ENCODE assay signal across 13 mouse cellular contexts in the genomic region with DNA sequence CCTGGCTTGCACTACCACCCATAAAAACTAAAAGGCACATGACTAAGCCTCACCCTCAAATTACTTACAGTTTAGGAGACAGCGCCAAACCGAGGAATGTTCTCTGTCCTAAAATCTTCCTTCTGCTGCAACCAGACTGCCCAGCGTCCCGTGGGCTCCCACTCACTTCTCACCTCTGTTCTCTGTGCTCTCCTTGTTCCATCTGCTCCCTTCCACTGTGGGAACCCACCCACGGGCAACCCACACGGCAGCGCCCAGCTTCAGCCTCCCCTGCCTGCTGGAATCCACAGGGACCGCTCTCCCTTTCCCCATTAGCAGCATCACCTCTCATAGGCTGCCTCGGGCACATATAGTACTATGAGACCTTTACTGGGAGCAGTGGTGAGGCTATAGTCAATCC. TPM values are rescaled to one million over a fixed set of nuclear protein-coding genes. Genes with fewer than 3 reads are reported as not detected.
A peak's percentile ranks its signal among the peaks of the same experiment; 100 is the strongest.
DNase-seq lines count a peak whose midpoint lies in the region.
"Had no signal": no experiment of that assay in that cellular context is flagged by ENCODE, and none has a peak within 500 bp of the region (broad histone marks: within the 10 kb centered on the region; RNA-seq: fewer than 3 reads in every experiment).

No protein-coding gene starts in this region.

- intact Hi-C loops in left cerebral cortex, postnatal 36 days (cut with DNase I) = no loop called here

- DNase-seq in heart, adult 11 months = peak; percentile 80
- DNase-seq in heart, adult 8-10 months (ENCODE audit: low spot score) = no peak
- peak; percentile 92 for DNase-seq in right cerebral cortex, adult 18-20 months
- DNase-seq in right cerebral cortex, postnatal 4 days = no peak
- peak; percentile 83 to 89 for DNase-seq in left cerebral cortex, postnatal 36 days (ENCODE audit: low spot score in 2 of 2)
- DNase-seq in urinary bladder, adult 18-20 months (ENCODE audit: low spot score in 2 of 2) = no peak
- DNase-seq in adrenal gland, postnatal 10 days = no peak
- no peak for DNase-seq in adrenal gland, postnatal 36 days
- DNase-seq: cerebellum, postnatal 14 days; lung, postnatal 36 days; spleen, adult 18-20 months; thymus, postnatal 14 days had no signal

RNA-seq across cellular contexts. Expression of a gene that starts 3.8 kb away (rescaled TPM):
- under 1 TPM; 0.25 to 0.92 (median 0.32) TPM for total RNA-seq in heart, adult 8-10 months (2022)
- 100 to 1,000 TPM; 258 TPM for total RNA-seq in left cerebral cortex, postnatal 36 days (2021)
- total RNA-seq in adrenal gland, postnatal 10 days (2021) = 1 to 10 TPM; 3.6 to 7.7 TPM
- total RNA-seq in adrenal gland, postnatal 36 days (2021) = 1 to 10 TPM; 1.8 to 4.0 TPM
- total RNA-seq: neutrophil, adult 5-6 weeks had no signal

RNA-seq across cellular contexts. Expression of a gene that starts 23.6 kb away (rescaled TPM):
- not detected for total RNA-seq in heart, adult 8-10 months (2022)
- total RNA-seq in left cerebral cortex, postnatal 36 days (2021) = 1 to 10 TPM in 1 of 2 experiments, under 1 TPM in 1; 0.44 to 1.1 TPM
- total RNA-seq in adrenal gland, postnatal 10 days (2021) = not detected
- not detected for total RNA-seq in adrenal gland, postnatal 36 days (2021)
- total RNA-seq: neutrophil, adult 5-6 weeks had no signal

RNA-seq across cellular contexts. Expression of a gene that starts 53.5 kb away (rescaled TPM):
- total RNA-seq in heart, adult 8-10 months (2022) = 10 to 100 TPM; 12.8 to 16.1 (median 14.9) TPM
- total RNA-seq in left cerebral cortex, postnatal 36 days (2021) = 10 to 100 TPM; 25.8 to 27.5 TPM
- total RNA-seq in adrenal gland, postnatal 10 days (2021) = 10 to 100 TPM; 17.9 to 20.1 TPM
- 10 to 100 TPM; 12.5 to 13.2 TPM for total RNA-seq in adrenal gland, postnatal 36 days (2021)

RNA-seq across cellular contexts. Expression of a gene that starts 53.6 kb away (rescaled TPM):
- total RNA-seq in heart, adult 8-10 months (2022) = 10 to 100 TPM; 74.6 to 86.6 (median 80.5) TPM
- 10 to 100 TPM; 32.1 to 37.5 TPM for total RNA-seq in left cerebral cortex, postnatal 36 days (2021)
- total RNA-seq in adrenal gland, postnatal 10 days (2021) = 10 to 100 TPM; 76.2 to 77.6 TPM
- 10 to 100 TPM; 77.8 to 87.4 TPM for total RNA-seq in adrenal gland, postnatal 36 days (2021)

Comparison
In these comparisons a context has a peak if more than half of its experiments do, and no peak if none do; other contexts are left out.
1. DNase-seq: peak in heart, adult 11 months (single experiment), right cerebral cortex, adult 18-20 months (single experiment) and left cerebral cortex, postnatal 36 days (2 of 2); none in heart, adult 8-10 months (single experiment), right cerebral cortex, postnatal 4 days (single experiment), urinary bladder, adult 18-20 months (0 of 2), adrenal gland, postnatal 10 days (single experiment) and adrenal gland, postnatal 36 days (0 of 2).
2. RNA of a gene that starts 3.8 kb away (total RNA-seq): 258 TPM in left cerebral cortex, postnatal 36 days; 3.6 to 7.7 TPM in adrenal gland, postnatal 10 days, 1.8 to 4.0 TPM in adrenal gland, postnatal 36 days and 0.25 to 0.92 TPM in heart, adult 8-10 months; every median in the first group is over 10 times any median in the second.